Mouse (Mus musculus) midbrain, embryonic 11.5 days (tissue): ENCODE measurements at regions not wholly inside any gene's neighbourhood (a gene's known extent, or its start where the extent isn't known, plus 50 kb on each side); places are given as distances from the start of the nearest gene placed in this dataset.
A peak's percentile ranks its signal among the peaks of the same experiment; 100 is the strongest.

Experiments
- ATAC-seq: fragments of 200-750 bp; cut with Nextera tagmentation; 2 replicates; pipeline ENCODE4 v1.8.0; 2017; ENCODE audit warnings: moderate TSS enrichment, moderate library complexity; ENCODE audit not compliant: low FRiP score
- DNase-seq: peaks from one replicate; pipeline ENCODE4 v3.0.0; 2015; ENCODE audit warnings: low spot score; ENCODE audit errors: missing footprints
- H3K27ac ChIP-seq: fragments of 300-500 bp; sonication (generic); 2 replicates; pipeline ENCODE4 v1.5.1; 2014; ENCODE audit warnings: low read depth, low read length
- H3K27me3 ChIP-seq: fragments of 300-500 bp; sonication (generic); 2 replicates; pipeline ENCODE4 v1.6.1; 2014; ENCODE audit warnings: mild to moderate bottlenecking, low read length, moderate library complexity, mixed read lengths; ENCODE audit not compliant: control insufficient read depth, insufficient read depth
- H3K36me3 ChIP-seq: fragments of 300-500 bp; sonication (generic); 2 replicates; pipeline ENCODE4 v1.6.1; 2014; ENCODE audit warnings: mild to moderate bottlenecking, low read length, moderate library complexity, mixed read lengths; ENCODE audit not compliant: control insufficient read depth, insufficient read depth
- H3K4me1 ChIP-seq: fragments of 300-500 bp; sonication (generic); 2 replicates; pipeline ENCODE4 v1.6.1; 2014; ENCODE audit warnings: low read length; ENCODE audit not compliant: control insufficient read depth, insufficient read depth
- H3K4me2 ChIP-seq: fragments of 300-500 bp; sonication (generic); 2 replicates; pipeline ENCODE4 v1.6.1; 2014; ENCODE audit warnings: mild to moderate bottlenecking, moderate library complexity
- H3K4me3 ChIP-seq: fragments of 300-500 bp; sonication (generic); 2 replicates; pipeline ENCODE4 v1.5.1; 2014; ENCODE audit warnings: low read depth, low read length
- H3K9ac ChIP-seq: fragments of 300-500 bp; sonication (generic); 2 replicates; pipeline ENCODE4 v1.6.1; 2014; ENCODE audit warnings: low read length
- H3K9me3 ChIP-seq: fragments of 300-500 bp; sonication (generic); 2 replicates; pipeline ENCODE4 v1.6.1; 2016; ENCODE audit warnings: low read length; ENCODE audit not compliant: control insufficient read depth
- WGBS: fragments of 180-500 bp; shearing (Covaris S2); extraction: QIAGEN DNeasy Blood & Tissue Kit; methylation state at CpG from one replicate; pipeline ENCODE4 v1.1.7; 2014; 5-methylcytosine and 5-hydroxymethylcytosine counted together

GRCm38 (mm10) chr10:27987026-27987425, 87.6 kb upstream of the Ptprk start:
- Histone ChIP-seq H3K27ac (no peak overlapping the region), H3K4me2 (no peak overlapping the region), H3K4me3 (no peak overlapping the region), H3K27me3 (no peaks in the 10 kb centered on the region), H3K9me3 (no peaks in the 10 kb centered on the region), H3K9ac (no peak overlapping the region), H3K4me1 (no peaks in the 10 kb centered on the region), H3K36me3 (no peaks in the 10 kb centered on the region)
- DNase-seq (no peak), ATAC-seq (no peak)
- 94% methylated on average over 5 of the region's 5 CpGs for WGBS

- no peaks in the 10 kb centered on the region for H3K27me3 ChIP-seq
- DNase-seq (no peak), ATAC-seq (no peak)
- 66% methylated on average over 3 of the region's 3 CpGs for WGBS
- no peak overlapping the region for H3K27ac ChIP-seq
- H3K9ac ChIP-seq: no peak overlapping the region
- H3K4me1 ChIP-seq: no peaks in the 10 kb centered on the region
- no peak overlapping the region for H3K4me2 ChIP-seq
- H3K4me3 ChIP-seq: no peak overlapping the region
- H3K9me3 ChIP-seq: no peaks in the 10 kb centered on the region
- no peaks in the 10 kb centered on the region for H3K36me3 ChIP-seq
Measured at GRCm38 (mm10) chr10:27988066-27988465, 86.6 kb upstream of the Ptprk start.

- ATAC-seq: peak; percentile 72; the same call in 1 of the 2 replicates
- peak; percentile 86 for DNase-seq
- Histone ChIP-seq H3K27ac (no peak overlapping the region), H3K27me3 (no peaks in the 10 kb centered on the region), H3K4me3 (no peak overlapping the region), H3K9me3 (no peaks in the 10 kb centered on the region), H3K9ac (no peak overlapping the region), H3K4me2 (no peak overlapping the region), H3K36me3 (no peaks in the 10 kb centered on the region), H3K4me1 (no peaks in the 10 kb centered on the region)
- whole genome bisulfite sequencing: 64% methylated on average over 11 of the region's 11 CpGs
Measured at GRCm38 (mm10) chr10:27990359-27991056, 84.1 kb upstream of the Ptprk start.

- H3K4me2 ChIP-seq: no peak overlapping the region
- peak; percentile 68; the same call in 1 of the 2 replicates for ATAC-seq
Measured at GRCm38 (mm10) chr10:27991057-27991365, 83.6 kb upstream of the Ptprk start.

GRCm38 (mm10) chr10:27994376-27995034, 80.1 kb upstream of the Ptprk start:
- H3K27me3 ChIP-seq: no peaks in the 10 kb centered on the region
- DNase-seq (no peak), ATAC-seq (no peak)
- H3K27ac ChIP-seq: no peak overlapping the region
- no peak overlapping the region for H3K4me2 ChIP-seq
- H3K4me1 ChIP-seq: no peaks in the 10 kb centered on the region
- H3K9me3 ChIP-seq: no peaks in the 10 kb centered on the region
- no peak overlapping the region for H3K9ac ChIP-seq
- no peaks in the 10 kb centered on the region for H3K36me3 ChIP-seq
- no peak overlapping the region for H3K4me3 ChIP-seq
- WGBS: 72% methylated on average over 2 of the region's 2 CpGs

More at GRCm38 (mm10) chr10:27991057-27991365, 83.6 kb upstream of the Ptprk start:
- Histone ChIP-seq H3K36me3 (no peaks in the 10 kb centered on the region), H3K9me3 (no peaks in the 10 kb centered on the region), H3K4me3 (no peak overlapping the region), H3K4me1 (no peaks in the 10 kb centered on the region), H3K27me3 (no peaks in the 10 kb centered on the region), H3K9ac (no peak overlapping the region), H3K27ac (no peak overlapping the region)
- 48% methylated on average over 3 of the region's 3 CpGs for WGBS
- peak; percentile 83 for DNase-seq

GRCm38 (mm10) chr10:27995035-27995399, 79.6 kb upstream of the Ptprk start:
- H3K9me3 ChIP-seq: no peaks in the 10 kb centered on the region
- no peak overlapping the region for H3K4me3 ChIP-seq
- no peak overlapping the region for H3K9ac ChIP-seq
- H3K27me3 ChIP-seq: no peaks in the 10 kb centered on the region
- no peaks in the 10 kb centered on the region for H3K36me3 ChIP-seq
- WGBS: 88% methylated on average over 1 of the region's 1 CpGs
- no peaks in the 10 kb centered on the region for H3K4me1 ChIP-seq
- H3K27ac ChIP-seq: no peak overlapping the region
- DNase-seq (no peak), ATAC-seq (no peak)
- no peak overlapping the region for H3K4me2 ChIP-seq

GRCm38 (mm10) chr10:28010756-28011155, 63.9 kb upstream of the Ptprk start:
- Histone ChIP-seq H3K9ac (no peak overlapping the region), H3K4me2 (no peak overlapping the region), H3K36me3 (no peaks in the 10 kb centered on the region), H3K27ac (no peak overlapping the region), H3K4me3 (no peak overlapping the region), H3K27me3 (no peaks in the 10 kb centered on the region), H3K9me3 (no peaks in the 10 kb centered on the region), H3K4me1 (no peaks in the 10 kb centered on the region)
- WGBS: 61% methylated on average over 2 of the region's 2 CpGs
- no peak for ATAC-seq
- no peak for DNase-seq

- Histone ChIP-seq H3K9me3 (no peaks in the 10 kb centered on the region), H3K4me3 (no peak overlapping the region), H3K4me1 (no peaks in the 10 kb centered on the region), H3K27me3 (no peaks in the 10 kb centered on the region), H3K36me3 (no peaks in the 10 kb centered on the region), H3K27ac (no peak overlapping the region), H3K9ac (no peak overlapping the region), H3K4me2 (no peak overlapping the region)
- ATAC-seq (no peak), DNase-seq (no peak)
- 85% methylated on average over 1 of the region's 1 CpGs for WGBS
Measured at GRCm38 (mm10) chr10:28012135-28012534, 62.5 kb upstream of the Ptprk start.

GRCm38 (mm10) chr10:28013401-28013800, 61.2 kb upstream of the Ptprk start:
- no peak overlapping the region for H3K4me2 ChIP-seq
- H3K4me1 ChIP-seq: no peaks in the 10 kb centered on the region
- H3K36me3 ChIP-seq: no peaks in the 10 kb centered on the region
- H3K9me3 ChIP-seq: no peaks in the 10 kb centered on the region
- H3K27me3 ChIP-seq: no peaks in the 10 kb centered on the region
- ATAC-seq (no peak), DNase-seq (no peak)
- H3K27ac ChIP-seq: no peak overlapping the region
- WGBS: 81% methylated on average over 2 of the region's 2 CpGs
- H3K4me3 ChIP-seq: no peak overlapping the region
- H3K9ac ChIP-seq: no peak overlapping the region
